Mouse (Mus musculus): ENCODE data around the gene Gm10277.

Gm10277 gene

DNA sequence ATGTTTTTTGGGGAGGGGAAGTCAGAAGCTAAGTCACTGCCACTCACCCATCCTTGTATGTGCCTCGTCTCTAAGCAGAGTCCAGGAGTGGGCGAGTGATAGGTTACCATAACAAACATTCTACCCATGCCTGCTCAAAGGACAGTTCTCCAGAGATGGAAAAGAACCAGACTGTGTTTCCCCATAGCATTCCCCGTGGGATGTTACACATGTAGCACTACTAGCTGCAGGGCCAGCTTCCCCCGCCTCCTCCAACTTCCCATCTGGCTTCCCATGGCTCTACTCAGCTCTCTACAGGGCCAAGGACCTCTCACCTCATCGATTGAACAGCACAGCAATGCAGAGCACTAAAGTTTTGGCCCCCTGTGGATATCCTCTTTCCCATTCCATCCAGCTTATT, 7.7 kb upstream of the Gm10277 start:
- DNase-seq, result no peak

GRCm38 (mm10) chr11:77793238-77793930, 5.8 kb upstream of the Gm10277 start:
- peak; percentile 97 for DNase-seq

DNA sequence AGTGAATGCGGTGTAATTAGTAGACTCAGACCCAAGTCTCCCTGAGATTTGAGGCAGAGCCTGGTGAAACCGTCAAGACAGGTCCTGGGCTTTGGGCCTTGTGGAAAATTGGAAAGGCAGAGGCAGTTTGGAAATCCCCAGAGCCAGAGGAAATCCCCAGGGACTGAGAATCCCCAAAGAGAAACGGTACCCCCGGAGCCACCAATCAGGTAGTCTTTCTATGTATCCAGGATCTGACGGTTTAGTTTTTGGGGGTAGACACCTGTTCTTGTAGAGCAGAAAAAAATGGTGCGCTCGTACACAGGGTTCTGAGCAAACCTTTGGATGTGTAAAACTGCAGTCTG, 5.0 kb upstream of the Gm10277 start:
- no peak for DNase-seq

DNA sequence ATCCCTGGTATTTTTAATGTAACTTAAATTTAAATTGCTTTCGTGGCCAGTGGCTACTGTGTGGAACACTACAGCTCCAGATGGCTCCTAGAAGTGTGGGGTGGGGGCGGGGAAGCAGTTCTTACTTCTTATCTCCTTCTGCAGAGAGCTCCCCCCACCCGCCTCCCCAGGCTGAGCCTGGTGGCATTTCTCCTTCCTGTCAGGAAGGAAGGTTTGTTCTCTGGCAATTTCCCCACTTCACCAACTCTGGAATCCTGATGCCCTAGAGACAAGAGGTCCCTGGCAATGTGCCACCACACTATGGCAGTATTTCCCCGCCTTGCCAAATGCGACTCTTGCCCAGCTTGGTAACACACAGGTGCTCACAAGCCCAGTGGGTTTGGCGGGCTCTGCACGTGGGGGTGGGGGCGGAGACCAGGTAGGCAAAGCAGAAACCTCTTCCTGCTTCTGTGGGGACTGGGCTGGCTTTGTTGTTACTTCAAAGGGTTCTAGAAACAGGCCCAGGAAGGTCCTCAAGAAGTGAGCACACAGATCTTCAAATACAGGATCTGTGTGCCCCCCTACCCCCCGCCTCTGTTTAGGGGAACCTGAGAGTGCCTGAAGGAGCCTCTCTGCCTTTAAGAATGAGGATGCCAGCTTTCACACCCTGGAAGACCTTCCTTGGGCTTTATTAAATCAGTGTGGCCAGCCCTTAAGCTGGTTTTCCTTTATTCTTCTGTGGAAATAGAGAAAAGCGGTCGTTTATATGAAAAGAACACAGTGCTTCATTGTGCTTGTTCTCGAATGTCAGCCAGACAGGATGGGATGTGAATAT, 4.4 kb upstream of the Gm10277 start:
- DNase-seq, result no peak

DNA sequence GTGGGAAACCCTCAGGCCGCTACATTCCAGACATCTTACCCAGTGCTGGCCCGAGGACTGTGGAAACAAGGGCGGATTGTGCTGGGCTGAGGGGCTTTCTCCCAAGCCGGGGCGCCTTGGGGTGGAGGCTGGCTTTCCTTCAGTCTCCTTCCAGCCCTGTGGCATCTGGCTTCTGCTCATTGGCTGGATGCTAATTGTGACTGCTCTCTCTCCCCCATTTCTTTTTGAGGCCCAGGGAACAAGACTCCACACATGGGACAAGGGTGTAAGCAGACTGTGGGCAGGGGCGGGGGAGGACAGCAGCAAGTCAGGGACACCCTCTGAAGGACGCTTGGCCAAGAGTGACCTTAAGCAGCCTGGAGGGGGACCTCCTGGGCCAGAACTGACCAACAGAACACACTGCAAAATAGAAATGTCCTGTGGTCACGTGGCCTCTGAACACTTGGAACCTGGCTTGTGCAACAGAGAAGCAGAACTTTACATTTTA, 3.7 kb upstream of the Gm10277 start:
- DNase-seq, result no peak

GRCm38 (mm10) chr11:77790286-77790685, 2.7 kb upstream of the Gm10277 start:
- DNase-seq, result peak; percentile 62

DNA sequence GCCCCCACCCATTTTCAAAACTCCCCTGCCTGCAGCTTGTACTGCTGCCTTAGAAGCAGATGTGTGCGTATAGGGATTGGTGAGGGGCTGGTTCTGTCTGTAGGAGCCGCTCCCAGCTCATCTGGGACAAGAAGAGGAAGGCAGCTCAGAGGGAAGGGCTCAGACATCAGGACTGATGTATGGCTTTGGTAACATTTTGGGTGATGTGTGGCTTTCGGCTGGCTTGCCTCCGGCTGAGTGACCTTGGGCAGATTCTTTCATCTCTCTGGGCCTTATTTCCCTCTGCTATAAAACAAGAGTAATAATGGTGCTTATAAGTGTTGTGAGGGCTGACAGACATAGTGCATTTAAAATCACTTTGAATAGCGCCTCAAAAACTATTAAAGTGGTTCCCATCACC, 2.0 kb upstream of the Gm10277 start:
- DNase-seq, result no peak

- peak; percentile 75 for DNase-seq
Measured at GRCm38 (mm10) chr11:77785768-77786561, 1.6 kb downstream of the Gm10277 start.

- DNase-seq, result no peak
Measured at GRCm38 (mm10) chr11:77785396-77785767, 2.2 kb downstream of the Gm10277 start.

DNA sequence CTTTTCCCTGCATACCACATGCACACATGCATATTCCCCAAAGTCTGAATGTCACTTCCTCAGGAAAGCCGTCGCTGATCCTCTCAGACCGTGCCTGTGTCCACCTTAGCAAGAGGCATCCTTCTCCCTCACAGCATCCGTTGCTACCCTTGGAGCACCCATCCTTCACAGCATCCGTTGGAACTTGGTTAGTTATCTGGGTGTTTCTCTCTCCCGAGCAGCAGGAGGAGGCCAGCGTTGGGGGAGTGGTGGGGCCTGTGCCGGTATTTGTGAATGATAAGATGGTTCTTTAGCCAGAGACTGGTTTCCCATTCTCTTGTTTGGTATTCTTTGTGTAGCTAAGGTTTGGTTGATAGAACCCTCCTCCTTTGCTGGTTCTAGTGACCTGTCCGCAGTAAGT, 2.7 kb downstream of the Gm10277 start:
- DNase-seq, result no peak

DNA sequence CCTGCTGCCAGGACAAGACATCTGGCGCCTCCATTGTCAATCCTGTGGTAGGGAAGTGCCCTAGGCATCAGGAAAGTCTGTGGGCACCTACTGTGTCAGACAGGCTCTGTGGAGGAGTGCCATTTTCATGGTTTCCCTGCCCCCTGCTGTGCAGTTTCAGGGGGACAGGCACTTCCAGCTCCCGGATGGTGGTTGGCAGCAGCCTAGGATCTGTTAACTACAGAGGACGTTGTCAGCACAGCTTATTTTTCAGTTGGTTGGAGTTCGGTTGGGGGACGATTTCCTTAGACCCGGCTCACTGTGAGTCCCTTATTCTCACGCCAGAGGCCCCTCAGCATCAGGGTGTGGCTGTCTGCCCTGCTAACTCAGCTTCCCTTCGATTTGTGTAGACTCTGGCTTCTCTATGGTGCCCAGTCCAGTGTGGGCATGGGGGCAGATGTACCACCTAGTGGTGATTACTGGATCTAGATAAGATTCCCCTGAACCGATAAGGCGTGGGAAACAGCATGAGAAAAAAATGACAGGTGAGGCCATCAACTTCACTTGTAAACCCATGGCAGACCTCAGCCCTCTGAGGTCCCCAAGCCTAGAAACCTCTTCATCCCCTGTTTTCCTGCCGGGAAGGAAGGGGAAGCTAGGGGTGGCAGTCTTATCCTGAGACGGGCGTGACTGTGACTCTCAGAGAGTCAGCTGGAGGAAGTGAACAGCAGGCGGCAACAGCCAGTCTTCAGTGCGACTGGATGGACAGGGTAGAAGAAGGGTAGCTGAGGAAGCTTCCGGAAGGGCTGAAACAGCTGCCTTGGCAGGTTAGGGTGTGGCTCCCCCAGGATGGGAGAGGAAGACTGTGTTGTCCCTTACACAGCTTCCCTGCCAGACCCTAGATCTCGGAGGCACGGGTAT, 3.5 kb downstream of the Gm10277 start:
- DNase-seq, result peak; percentile 79

GRCm38 (mm10) chr11:77783211-77783746, 4.3 kb downstream of the Gm10277 start:
- DNase-seq, result no peak

- no peak for DNase-seq
Measured at GRCm38 (mm10) chr11:77782104-77782815, 5.3 kb downstream of the Gm10277 start.

DNA sequence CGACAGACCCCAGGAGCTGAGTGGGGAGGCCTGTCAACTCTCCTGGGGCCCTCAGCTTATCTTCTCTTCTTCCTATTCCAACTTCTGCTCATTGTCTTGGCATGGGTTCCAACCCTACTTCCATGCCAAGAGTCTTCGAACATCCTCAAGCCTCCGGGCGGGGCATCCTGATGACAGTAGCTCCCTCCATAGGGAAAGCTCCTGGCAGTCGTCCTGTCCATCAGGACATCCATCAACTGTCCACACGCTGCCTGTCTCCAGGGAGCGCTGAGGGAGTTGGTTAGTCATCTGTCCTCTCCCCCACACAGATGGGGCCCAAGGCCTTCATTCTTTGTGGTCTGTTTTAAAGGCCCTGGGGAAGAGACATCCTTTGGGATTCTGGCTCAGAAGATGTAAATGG, 6.5 kb downstream of the Gm10277 start:
- no peak for DNase-seq

DNA sequence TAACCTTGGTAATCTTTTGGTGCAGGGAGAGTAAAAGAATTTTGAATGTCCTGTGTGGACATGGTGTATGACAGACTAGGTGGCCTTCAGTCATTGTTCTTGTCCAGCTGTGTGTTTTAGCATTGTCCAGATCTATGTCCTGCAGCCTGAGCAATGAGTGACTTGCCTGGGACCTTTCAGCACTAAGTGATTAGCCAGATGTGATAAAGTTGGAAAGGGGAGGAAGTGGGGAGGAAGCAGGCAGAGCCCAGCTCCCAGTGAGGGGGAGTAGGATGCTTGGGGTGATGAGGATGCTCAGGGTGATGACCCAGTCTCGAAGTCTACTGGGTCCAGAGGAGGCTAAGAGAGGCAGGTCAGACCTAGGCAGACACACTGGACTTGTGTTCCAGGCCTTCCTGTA, 8.3 kb downstream of the Gm10277 start:
- no peak for DNase-seq

- no peak for DNase-seq
Measured at GRCm38 (mm10) chr11:77777937-77778336, 9.6 kb downstream of the Gm10277 start.

GRCm38 (mm10) chr11:77777436-77777835, 10.1 kb downstream of the Gm10277 start:
- DNase-seq, result no peak

- peak; percentile 56 for DNase-seq
Measured at GRCm38 (mm10) chr11:77775701-77776400, 11.7 kb downstream of the Gm10277 start.

DNA sequence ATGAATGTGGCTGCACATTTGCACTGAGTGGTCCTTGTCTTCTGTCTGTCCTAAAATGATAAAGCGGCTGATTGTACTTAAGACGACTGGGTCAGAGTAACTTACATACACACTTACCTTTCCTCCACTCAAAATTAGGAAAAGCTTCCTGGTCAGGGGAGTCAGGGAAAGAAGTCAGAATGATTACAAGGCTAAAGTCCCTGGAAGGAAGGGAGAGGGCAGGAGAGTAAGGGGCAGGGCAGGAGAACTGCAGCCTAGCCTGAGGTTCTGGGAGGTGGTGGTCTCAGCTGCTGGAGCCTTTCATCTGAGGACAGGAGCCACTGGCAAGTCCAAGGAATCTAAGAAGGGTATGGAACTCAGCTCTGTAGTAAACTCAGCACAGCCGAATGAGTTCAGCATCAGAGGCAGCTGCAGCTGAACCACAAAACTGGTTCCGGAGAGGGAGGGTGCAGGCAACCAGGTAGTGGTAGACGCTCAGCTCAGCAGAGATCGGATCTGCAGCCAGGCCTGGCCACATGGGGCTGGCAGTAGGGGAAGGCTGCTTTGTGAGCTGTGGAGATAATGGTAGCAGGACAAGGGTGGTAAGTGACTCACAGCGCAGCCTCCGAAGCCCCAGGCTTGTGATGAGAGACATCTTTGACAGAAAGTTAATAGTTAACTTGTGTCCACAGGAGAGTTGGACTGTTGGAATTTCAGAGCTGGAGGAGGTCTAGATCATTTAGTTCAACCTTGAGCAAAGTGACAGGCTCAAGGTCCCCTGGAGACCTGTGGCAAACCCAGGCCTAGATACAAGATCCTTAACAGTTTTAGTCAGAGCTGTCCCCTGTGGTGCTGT, 15.5 kb downstream of the Gm10277 start:
- DNase-seq, result no peak

GRCm38 (mm10) chr11:77770346-77770745, 17.2 kb downstream of the Gm10277 start:
- DNase-seq, result no peak

Data from retina, postnatal 1 day (tissue).